Mouse (Mus musculus): ENCODE measurements around the gene Adap2. TPM values are rescaled to one million over a fixed set of nuclear protein-coding genes. Genes with fewer than 3 reads are reported as not detected.
"Not testable (repeated sequence)": the region's sequence is repeated elsewhere in the genome, so short reads cannot be mapped to it uniquely, and the experiment has no call there.

The Adap2 gene
- polyA plus RNA-seq, 1 experiment from 2014 or later, result 4.2 TPM

DNA sequence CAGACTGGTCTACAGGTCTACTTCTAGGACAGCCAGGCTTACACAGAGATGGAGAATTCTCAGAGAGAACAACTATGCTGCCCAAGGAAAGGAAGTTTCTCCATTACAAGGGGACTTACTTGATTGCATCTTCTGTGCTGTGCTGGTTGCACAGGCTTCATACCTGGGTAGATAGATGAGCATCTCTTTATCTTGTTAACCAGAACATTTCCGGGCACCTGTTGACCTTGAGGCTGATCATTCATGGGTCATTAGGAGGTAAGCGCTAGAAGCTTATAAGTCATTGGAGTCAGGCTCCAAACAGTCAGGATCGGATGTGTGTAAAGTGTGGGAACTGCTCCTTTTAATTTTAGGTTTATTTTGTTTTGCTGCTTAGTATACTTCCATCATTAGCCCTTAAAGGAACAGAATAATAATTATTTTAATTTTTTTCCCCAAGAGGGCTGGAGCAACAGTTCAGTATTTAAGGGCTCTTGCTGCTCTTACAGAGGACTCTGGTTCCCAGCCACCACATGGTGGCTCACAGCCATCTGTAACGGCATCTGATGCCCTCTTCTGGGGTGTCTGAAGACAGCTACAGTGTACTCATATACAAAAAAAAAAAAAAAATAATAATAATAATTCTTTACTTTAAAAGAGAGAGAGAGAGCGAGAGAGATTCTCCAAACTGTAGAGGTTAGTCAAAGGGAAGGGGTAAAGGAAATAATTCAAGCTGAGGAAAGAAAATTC, 27.3 kb downstream of the Adap2 start:
- no peaks in the 10 kb centered on the region for H3K36me3 ChIP-seq (ENCODE audit: control insufficient read depth, insufficient read depth, low read length)
- no peak overlapping the region for H3K4me2 ChIP-seq (ENCODE audit: low read length)
- no peak for ATAC-seq
- 77% methylated on average over 5 of the region's 5 CpGs for WGBS
- no peak overlapping the region for H3K9ac ChIP-seq (ENCODE audit: low read depth, low read length)
- H3K27me3 ChIP-seq (ENCODE audit: control insufficient read depth, insufficient read depth, low read depth, low read length), result no peaks in the 10 kb centered on the region
- no peaks in the 10 kb centered on the region for H3K9me3 ChIP-seq (replicated peaks; ENCODE audit: control insufficient read depth, low read length, poor library complexity, severe bottlenecking)
- no peaks in the 10 kb centered on the region for H3K4me1 ChIP-seq (ENCODE audit: control insufficient read depth, insufficient read depth, low read length)
- H3K27ac ChIP-seq (ENCODE audit: low read length), result no peak overlapping the region
- H3K4me3 ChIP-seq (ENCODE audit: low read depth, low read length), result no peak overlapping the region

- 43% methylated on average over 12 of the region's 12 CpGs for WGBS
- not testable (repeated sequence) for ATAC-seq; H3K27me3 ChIP-seq (ENCODE audit: control insufficient read depth, insufficient read depth, low read depth, low read length); H3K36me3 ChIP-seq (ENCODE audit: control insufficient read depth, insufficient read depth, low read length); H3K9me3 ChIP-seq (replicated peaks; ENCODE audit: control insufficient read depth, low read length, poor library complexity, severe bottlenecking); H3K27ac ChIP-seq (ENCODE audit: low read length); H3K4me1 ChIP-seq (ENCODE audit: control insufficient read depth, insufficient read depth, low read length)
- H3K9ac ChIP-seq (ENCODE audit: low read depth, low read length), result peak overlapping the region; percentile 71; the same call in 1 of the 2 replicates
- peak overlapping the region; percentile 69 for H3K4me2 ChIP-seq (ENCODE audit: low read length)
- peak overlapping the region; percentile 50 for H3K4me3 ChIP-seq (ENCODE audit: low read depth, low read length)
These were observed 29.3 kb downstream of the Adap2 start for GRCm38 (mm10) chr11:80183054-80183704.

DNA sequence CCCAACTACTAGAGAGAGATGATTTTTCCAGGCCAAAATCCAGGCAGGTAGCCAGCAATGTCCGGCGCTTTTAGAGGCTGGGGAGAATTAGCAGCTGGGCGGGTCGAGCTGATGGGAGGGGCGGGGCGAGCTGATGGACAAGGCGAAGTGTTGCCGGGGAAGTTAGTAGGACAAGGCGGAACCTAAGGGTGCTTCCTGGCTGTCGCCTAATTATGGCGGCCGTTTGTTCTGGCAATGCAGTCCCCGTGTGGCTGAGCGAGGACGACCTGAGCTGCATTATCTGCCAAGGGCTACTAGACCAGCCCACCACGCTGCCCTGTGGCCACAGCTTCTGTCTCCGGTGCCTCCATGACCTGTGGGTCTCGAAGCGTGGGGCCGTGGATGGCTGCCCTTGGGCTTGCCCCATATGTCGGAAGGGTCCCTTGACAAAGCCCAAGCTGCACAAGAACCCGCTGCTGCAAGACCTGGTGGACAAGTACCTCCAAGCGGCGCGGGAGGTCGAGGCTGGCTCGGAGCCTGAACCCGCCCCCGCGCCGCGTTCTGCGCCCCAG, 29.9 kb downstream of the Adap2 start, which contains the start of gene Rnf135:
Gene Rnf135 (plus strand): TSS at position 147 of the 551 bp plus-strand sequence.
- Histone ChIP-seq H3K4me2 (ENCODE audit: low read length) (peak within 1 kb of the TSS; percentile 69), H3K27me3 (ENCODE audit: control insufficient read depth, insufficient read depth, low read depth, low read length) (no peaks in the 10 kb centered on the region), H3K36me3 (ENCODE audit: control insufficient read depth, insufficient read depth, low read length) (no peaks in the 10 kb centered on the region), H3K9ac (ENCODE audit: low read depth, low read length) (peak within 1 kb of the TSS; percentile 71), H3K4me1 (ENCODE audit: control insufficient read depth, insufficient read depth, low read length) (no peaks in the 10 kb centered on the region), H3K27ac (ENCODE audit: low read length) (peak within 1 kb of the TSS; percentile 58; the same call in 1 of the 2 replicates), H3K9me3 (replicated peaks; ENCODE audit: control insufficient read depth, low read length, poor library complexity, severe bottlenecking) (no peaks in the 10 kb centered on the region), H3K4me3 (ENCODE audit: low read depth, low read length) (peak within 1 kb of the TSS; percentile 50)
- peak; percentile 39; the same call in 1 of the 2 replicates for ATAC-seq
- WGBS, result 2% methylated on average over 33 of the region's 33 CpGs

DNA sequence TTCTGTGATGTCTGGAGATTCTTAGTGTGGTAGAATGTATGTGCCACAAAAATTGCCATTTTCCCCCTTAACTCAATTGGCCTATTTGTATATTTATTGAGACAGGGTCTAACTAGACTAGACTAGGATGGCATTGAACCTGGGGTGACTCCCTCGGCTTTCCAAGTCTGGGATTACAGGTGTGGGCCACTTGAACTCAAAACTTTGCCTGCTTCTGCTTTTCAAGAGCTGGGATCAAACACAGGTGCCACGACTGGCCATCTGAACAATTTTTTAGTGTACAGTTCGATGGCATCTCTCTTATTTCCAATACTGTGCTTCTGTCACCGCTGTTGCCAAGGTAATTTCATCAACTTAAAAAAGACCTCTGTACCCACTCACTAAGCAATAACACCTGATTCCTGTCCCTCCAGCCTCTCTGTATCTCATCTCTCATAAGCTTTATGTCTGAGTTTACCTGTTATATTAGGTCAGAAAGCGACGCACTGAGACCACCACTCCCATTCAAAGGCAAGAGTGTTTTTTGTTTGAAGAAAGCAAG, 30.7 kb downstream of the Adap2 start:
- 90% methylated on average over 6 of the region's 6 CpGs for WGBS
- H3K4me3 ChIP-seq (ENCODE audit: low read depth, low read length), result no peak overlapping the region
- H3K4me2 ChIP-seq (ENCODE audit: low read length), result peak overlapping the region; percentile 69
- H3K27me3 ChIP-seq (ENCODE audit: control insufficient read depth, insufficient read depth, low read depth, low read length), result no peaks in the 10 kb centered on the region
- H3K9me3 ChIP-seq (replicated peaks; ENCODE audit: control insufficient read depth, low read length, poor library complexity, severe bottlenecking), result no peaks in the 10 kb centered on the region
- no peak for ATAC-seq
- no peak overlapping the region for H3K9ac ChIP-seq (ENCODE audit: low read depth, low read length)
- H3K36me3 ChIP-seq (ENCODE audit: control insufficient read depth, insufficient read depth, low read length), result no peaks in the 10 kb centered on the region
- no peak overlapping the region for H3K27ac ChIP-seq (ENCODE audit: low read length)
- H3K4me1 ChIP-seq (ENCODE audit: control insufficient read depth, insufficient read depth, low read length), result no peaks in the 10 kb centered on the region

- WGBS, result 54% methylated on average over 5 of the region's 5 CpGs
- not testable (repeated sequence) for H3K36me3 ChIP-seq (ENCODE audit: control insufficient read depth, insufficient read depth, low read length); H3K9me3 ChIP-seq (replicated peaks; ENCODE audit: control insufficient read depth, low read length, poor library complexity, severe bottlenecking); H3K27ac ChIP-seq (ENCODE audit: low read length); H3K4me1 ChIP-seq (ENCODE audit: control insufficient read depth, insufficient read depth, low read length); H3K9ac ChIP-seq (ENCODE audit: low read depth, low read length); H3K4me2 ChIP-seq (ENCODE audit: low read length); H3K4me3 ChIP-seq (ENCODE audit: low read depth, low read length); ATAC-seq; H3K27me3 ChIP-seq (ENCODE audit: control insufficient read depth, insufficient read depth, low read depth, low read length)
These were observed 31.6 kb downstream of the Adap2 start for GRCm38 (mm10) chr11:80185441-80185976.

DNA sequence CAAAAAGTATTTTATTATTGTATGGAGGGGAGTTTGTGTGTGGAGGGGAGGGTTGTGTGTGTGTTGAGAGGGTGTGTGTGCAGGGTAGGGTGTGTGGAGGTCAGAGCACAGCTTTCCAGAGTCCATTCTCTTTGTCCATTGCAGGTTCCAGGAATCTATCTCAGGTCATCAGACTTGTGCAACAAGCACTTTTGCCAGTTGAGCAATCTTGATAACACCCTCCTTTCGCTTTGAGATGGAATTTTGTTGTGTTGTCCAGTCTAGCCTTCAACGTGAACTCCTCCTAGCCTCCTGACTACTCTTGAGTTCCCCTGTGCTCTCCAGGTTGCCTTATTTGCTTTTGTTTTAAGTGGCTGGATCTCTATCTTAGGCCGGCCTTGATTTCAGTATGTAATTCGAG, 36.4 kb downstream of the Adap2 start:
- no peak for ATAC-seq
- Histone ChIP-seq H3K27me3 (ENCODE audit: control insufficient read depth, insufficient read depth, low read depth, low read length) (no peaks in the 10 kb centered on the region), H3K27ac (ENCODE audit: low read length) (no peak overlapping the region), H3K36me3 (ENCODE audit: control insufficient read depth, insufficient read depth, low read length) (no peaks in the 10 kb centered on the region), H3K9ac (ENCODE audit: low read depth, low read length) (no peak overlapping the region), H3K4me3 (ENCODE audit: low read depth, low read length) (no peak overlapping the region), H3K4me1 (ENCODE audit: control insufficient read depth, insufficient read depth, low read length) (no peaks in the 10 kb centered on the region), H3K4me2 (ENCODE audit: low read length) (no peak overlapping the region), H3K9me3 (replicated peaks; ENCODE audit: control insufficient read depth, low read length, poor library complexity, severe bottlenecking) (no peaks in the 10 kb centered on the region)
- 83% methylated on average over 4 of the region's 4 CpGs for WGBS

- Histone ChIP-seq H3K27ac (ENCODE audit: low read length) (no peak overlapping the region), H3K4me3 (ENCODE audit: low read depth, low read length) (no peak overlapping the region), H3K9ac (ENCODE audit: low read depth, low read length) (no peak overlapping the region), H3K4me1 (ENCODE audit: control insufficient read depth, insufficient read depth, low read length) (no peaks in the 10 kb centered on the region), H3K9me3 (replicated peaks; ENCODE audit: control insufficient read depth, low read length, poor library complexity, severe bottlenecking) (no peaks in the 10 kb centered on the region), H3K36me3 (ENCODE audit: control insufficient read depth, insufficient read depth, low read length) (no peaks in the 10 kb centered on the region), H3K27me3 (ENCODE audit: control insufficient read depth, insufficient read depth, low read depth, low read length) (no peaks in the 10 kb centered on the region), H3K4me2 (ENCODE audit: low read length) (no peak overlapping the region)
- WGBS, result 62% methylated on average over 4 of the region's 4 CpGs
- ATAC-seq, result no peak
These were observed 39.9 kb downstream of the Adap2 start for GRCm38 (mm10) chr11:80193827-80194226.

- Histone ChIP-seq H3K4me2 (ENCODE audit: low read length) (no peak overlapping the region), H3K4me3 (ENCODE audit: low read depth, low read length) (no peak overlapping the region), H3K36me3 (ENCODE audit: control insufficient read depth, insufficient read depth, low read length) (no peaks in the 10 kb centered on the region), H3K9me3 (replicated peaks; ENCODE audit: control insufficient read depth, low read length, poor library complexity, severe bottlenecking) (no peaks in the 10 kb centered on the region), H3K27me3 (ENCODE audit: control insufficient read depth, insufficient read depth, low read depth, low read length) (no peaks in the 10 kb centered on the region), H3K9ac (ENCODE audit: low read depth, low read length) (no peak overlapping the region), H3K27ac (ENCODE audit: low read length) (no peak overlapping the region), H3K4me1 (ENCODE audit: control insufficient read depth, insufficient read depth, low read length) (no peaks in the 10 kb centered on the region)
- no peak for ATAC-seq
- 89% methylated on average over 7 of the region's 7 CpGs for WGBS
These were observed 42.4 kb downstream of the Adap2 start for GRCm38 (mm10) chr11:80196351-80196750.

All from midbrain, embryonic 16.5 days (tissue).